Mouse (Mus musculus) megakaryocyte, embryonic 14.5 days (primary cell): ENCODE data around the gene Sprr1a.

Source experiments
- FLI1 ChIP-seq: IDR thresholded peaks from 2 replicates; pipeline ENCODE4 v1.6.1; 2012; ENCODE audit warnings: low read length, inconsistent platforms, mixed read lengths
- GATA1 ChIP-seq: IDR thresholded peaks from 3 replicates; pipeline ENCODE4 v1.6.1; 2012; ENCODE audit warnings: mixed read lengths, low read length, inconsistent platforms, borderline replicate concordance

GRCm38 (mm10) chr3:92438689-92439088, 47.0 kb downstream of the Sprr1a start, which contains the start of gene Sprr1b:
- TF ChIP-seq GATA1 (no peak), FLI1 (no peak)
